Mouse (Mus musculus): ENCODE data around the gene Ncf2. TPM values are rescaled to one million over a fixed set of nuclear protein-coding genes. Genes with fewer than 3 reads are reported as not detected.

Gene Ncf2
- polyA plus RNA-seq (2012; ENCODE audit: low replicate concordance): 6.4 and 13.2 TPM in 2 replicates

GRCm38 (mm10) chr1:152799897-152800296 is at the start of gene Ncf2:
TSS of gene Ncf2 (plus strand) at chr1:152800194.

DNA sequence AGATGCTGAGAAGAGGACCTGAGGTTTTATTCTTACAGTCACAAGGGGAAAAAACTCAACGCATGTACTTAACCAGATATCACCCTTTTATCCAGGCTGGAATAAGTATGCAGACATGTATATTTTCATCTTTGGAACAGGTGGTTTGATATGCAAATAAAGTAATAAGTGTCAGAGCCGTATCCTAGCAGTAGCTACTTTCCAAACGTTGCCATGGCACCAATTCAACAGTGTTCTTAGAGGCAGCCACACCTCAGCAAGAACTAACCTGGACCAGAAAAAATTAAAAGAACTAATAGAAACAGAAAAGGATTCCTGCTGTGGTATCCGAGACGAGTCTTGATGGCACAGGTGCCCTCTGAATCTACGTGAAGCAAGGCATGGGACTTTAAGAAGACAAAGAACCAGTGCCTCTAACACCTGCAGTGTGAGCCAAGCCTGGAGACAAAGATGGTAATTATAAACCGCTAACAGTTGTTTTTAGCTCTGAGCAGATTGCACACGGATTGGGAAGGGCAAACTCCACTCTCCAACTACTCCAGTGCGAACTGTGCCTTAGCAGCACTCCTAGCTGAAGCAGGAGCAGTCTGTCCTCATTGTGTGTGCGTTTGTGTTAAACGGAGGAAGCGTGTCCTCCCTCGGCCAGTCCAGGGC is 49.6 kb upstream of the Ncf2 start, which contains the start of gene Apobec4:
Apobec4 (plus strand) TSS at position 240 of the 654 bp plus-strand sequence.

DNA sequence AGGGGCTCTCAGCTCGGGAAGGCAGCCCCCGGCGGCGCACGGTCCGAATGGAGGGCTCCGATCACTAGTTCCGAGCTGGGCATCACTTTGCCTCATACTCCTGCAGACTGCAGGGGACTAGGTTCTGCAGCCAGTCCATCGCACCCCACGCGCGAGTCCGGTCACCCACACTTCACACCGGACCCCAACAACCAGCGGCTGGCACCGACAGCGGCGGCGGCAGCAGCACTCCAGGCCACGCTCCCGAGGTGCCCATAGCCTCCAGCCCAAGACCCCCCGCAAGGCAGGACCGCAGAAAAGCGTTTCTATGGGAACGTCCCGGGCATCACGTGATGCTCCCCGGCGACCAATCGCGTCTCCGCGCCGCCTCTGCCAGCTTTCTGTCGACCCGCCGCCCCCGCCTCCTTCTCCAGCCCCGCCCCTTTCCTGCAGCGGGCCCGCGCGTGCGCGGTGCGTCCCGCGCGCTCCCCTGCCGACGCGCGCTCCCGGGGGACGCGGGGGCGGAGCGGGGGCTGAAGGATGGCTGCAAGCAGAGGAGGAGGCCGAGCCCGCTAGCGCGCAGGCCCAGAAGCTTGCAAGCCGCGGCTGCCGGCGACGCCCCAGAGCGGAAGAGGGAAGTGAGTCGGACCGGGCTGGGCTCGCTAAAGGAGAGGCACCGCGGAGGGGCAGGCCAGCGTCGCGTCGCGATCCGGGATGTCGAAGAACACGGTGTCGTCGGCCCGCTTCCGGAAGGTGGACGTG is 33.8 kb upstream of the Ncf2 start, which contains the start of the genes Rgl1 and Arpc5:
Rgl1 (minus strand) TSS at position 320 of the 741 bp plus-strand sequence.
Arpc5 (plus strand) TSS at position 511 of the 741 bp plus-strand sequence.

Other genes starting within 250 kb of the Ncf2 start
- not detected in 2 replicates for gene Apobec4, start 49.6 kb upstream of the Ncf2 start, polyA plus RNA-seq (2012; ENCODE audit: low replicate concordance)
- 2.4 and 3.9 TPM in 2 replicates for gene Rgl1, start 33.8 kb upstream of the Ncf2 start, polyA plus RNA-seq (2012; ENCODE audit: low replicate concordance)
- 88.1 and 371 TPM in 2 replicates for gene Arpc5, start 33.7 kb upstream of the Ncf2 start, polyA plus RNA-seq (2012; ENCODE audit: low replicate concordance)
- gene Smg7, start 102.5 kb downstream of the Ncf2 start, polyA plus RNA-seq (2012; ENCODE audit: low replicate concordance): 6.4 and 38.2 TPM in 2 replicates
- not detected in 2 replicates for gene Nmnat2, start 154.8 kb downstream of the Ncf2 start, polyA plus RNA-seq (2012; ENCODE audit: low replicate concordance)

Data from leukemia stem cell, adult 10-12 weeks (primary cell).